Mouse (Mus musculus) yolk sac, embryonic 10.5 days (tissue): ENCODE results near the gene Vav2.

Experiments used
- DNase-seq: peaks from one replicate; pipeline ENCODE4 v3.0.0-alpha.2; 2017; ENCODE audit warnings: low spot score

Gene Vav2

DNA sequence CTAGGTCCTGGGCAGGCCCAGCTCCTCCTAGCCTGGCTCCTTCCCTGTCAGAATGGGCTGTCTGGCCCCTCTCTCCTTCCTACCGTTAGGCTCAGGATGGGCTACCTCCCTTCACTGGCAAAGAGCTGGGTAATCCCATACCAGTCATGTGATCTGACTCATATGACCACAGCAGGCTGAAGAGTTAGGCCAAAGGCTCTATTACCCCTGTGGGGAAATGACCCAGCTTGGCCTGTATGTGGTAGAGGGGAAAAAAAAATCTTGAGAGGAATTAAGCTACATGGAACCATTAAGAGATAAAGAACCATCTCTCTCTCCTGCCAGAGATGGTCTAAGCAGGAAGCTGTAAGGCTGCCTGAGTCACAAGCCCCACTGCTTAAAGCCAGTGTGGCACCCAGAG is 108.6 kb downstream of the Vav2 start:
- DNase-seq: peak; percentile 41

DNA sequence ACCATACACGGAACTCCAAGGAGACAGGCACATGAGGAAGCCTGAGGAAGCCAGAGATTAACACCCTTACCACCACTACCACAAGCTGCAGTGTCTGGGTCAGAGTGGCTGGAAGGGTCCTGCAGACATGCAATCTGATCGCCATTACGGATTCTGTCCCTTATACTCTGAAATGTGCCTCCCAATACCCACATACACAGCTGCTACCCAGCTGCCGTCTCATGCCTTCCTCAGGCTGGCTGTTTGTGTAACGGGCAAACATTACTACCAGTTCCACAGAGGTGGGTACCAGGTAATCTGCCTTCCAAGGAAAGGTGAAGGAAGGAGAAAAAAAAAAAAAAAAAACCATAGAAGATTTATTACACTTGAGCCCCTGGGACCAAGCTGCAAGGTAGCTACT is 110.7 kb downstream of the Vav2 start:
- DNase-seq: no peak

DNA sequence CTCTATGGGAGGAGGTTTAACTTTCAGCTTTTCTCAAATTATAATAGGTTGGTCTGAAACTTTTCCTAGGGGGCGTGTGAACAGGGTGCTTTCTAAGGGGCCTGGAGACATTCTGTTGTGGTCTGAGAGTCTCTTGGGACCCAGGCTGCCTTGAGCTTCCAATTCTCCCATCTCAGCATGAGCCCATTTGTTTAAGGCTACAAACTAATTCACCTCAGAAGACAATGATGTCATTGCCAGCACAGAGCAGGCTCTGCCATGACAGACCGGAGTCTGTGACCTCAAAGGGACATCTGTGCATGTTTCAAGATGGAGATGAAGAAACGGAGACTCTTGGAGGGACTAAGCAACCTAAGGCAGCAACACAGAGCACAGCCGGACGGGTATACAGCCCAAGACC is 112.6 kb downstream of the Vav2 start:
- DNase-seq: no peak

DNA sequence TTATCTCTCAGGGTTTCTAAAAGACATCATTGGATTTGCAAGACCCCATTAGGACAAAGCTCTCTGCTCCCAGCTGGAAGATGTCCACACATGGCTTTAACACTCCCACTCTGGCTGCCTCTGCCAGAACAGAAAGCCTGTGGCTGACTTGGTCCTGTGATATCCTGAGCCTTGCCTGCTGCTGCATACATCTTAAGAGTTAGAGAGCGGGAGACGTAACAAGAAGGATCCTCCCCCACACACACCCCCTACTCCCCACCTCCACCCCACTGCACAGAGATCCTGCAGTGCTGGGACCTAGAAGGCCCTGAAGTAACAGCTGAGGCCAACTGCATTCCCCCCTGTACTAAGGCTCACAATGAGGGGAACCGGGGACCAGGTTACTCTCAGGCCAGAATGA is 114.3 kb downstream of the Vav2 start:
- DNase-seq: no peak

DNA sequence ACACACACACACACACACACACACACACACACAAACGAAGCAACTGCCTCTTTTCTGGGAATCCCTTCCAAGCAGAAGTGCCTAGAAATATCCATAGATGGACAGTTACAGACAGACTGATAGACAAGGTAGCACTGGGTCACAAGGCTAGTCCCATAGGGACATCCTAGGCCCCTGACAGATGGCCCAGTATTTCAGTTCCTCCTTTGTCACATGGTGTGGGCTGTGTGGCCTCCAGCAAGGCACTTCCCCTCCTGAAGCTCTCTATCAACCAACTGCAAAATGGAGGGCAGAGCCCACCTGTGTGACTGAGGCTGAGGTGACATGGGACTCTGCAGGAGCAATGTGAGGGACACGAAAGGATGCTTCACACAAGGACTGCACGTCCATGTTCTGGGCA is 115.2 kb downstream of the Vav2 start:
- no peak for DNase-seq

DNA sequence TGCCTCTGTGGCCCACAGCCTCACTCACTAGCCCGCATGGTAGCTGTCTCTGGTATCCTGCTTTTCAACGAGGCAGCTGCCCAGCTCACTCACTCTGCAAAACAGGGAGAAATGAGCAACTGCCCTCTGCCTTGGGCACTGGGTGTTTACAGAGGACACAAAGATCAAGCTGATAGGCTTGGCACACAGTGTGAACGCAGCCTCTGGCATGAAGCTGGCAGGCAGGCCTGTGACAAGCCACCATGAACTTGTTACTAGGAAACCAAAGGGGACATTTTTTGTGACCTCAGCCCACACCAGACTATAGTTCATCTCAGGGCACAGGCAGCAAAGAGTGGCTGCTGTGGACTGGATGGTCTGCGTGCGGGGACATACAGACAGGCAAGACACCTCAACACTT is 115.9 kb downstream of the Vav2 start:
- DNase-seq: no peak

DNA sequence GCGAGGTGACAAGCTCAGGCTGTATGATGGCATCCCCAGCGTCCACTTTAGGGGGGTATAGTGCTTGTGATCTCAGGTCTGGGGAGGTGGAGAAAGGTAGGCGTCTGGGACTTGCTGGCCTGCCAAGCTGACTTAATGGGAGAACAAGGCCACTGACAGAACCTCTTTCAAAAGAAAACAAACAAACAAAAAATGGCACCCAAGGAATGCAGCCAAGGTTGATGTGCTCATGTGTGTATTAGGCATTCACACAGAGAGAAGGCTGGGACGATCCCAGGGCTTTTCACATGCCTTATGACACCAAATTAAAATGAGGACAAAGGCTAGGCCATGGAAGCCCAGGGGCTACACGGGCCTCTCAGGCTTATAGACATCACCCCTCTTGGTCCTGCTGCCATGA is 116.6 kb downstream of the Vav2 start:
- DNase-seq: no peak

DNA sequence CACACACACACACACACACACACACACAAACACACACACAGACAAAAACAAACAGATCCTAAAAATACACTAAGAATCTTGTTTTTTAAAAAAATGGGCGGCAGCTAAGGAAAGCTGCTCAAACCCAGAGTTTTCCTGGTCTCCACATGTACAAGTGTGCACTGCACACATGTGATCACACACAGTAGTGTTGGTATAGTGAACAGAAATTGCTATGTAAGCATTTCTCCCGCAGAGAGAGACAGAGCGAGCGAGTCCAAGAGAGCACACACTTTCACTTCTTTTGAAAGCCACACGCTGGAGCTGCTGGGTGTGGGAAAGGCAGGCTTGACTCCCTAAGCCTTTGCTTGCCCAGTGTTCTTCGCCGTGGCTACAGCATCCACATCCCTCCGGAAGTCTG is 120.2 kb downstream of the Vav2 start:
- no peak for DNase-seq

DNA sequence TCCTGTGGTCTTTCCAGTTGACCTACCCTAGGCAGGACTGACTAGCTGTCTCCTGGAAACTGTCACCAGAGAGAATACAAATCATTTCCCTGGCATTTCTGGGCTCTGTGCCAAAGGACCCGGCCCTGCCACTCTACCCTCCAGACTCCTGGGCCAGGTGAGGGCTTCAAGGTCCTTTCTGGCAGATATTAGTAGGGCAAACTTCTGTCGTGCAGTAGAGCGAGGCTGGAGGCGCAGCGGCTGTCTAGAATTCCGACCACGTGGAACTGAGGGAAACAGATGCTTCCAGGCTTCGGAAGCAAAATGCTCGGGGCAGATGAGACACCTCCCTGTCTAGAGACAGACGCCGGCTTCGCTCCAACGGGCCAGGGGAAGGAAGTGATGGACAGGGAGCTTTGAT is 122.1 kb downstream of the Vav2 start:
- no peak for DNase-seq

DNA sequence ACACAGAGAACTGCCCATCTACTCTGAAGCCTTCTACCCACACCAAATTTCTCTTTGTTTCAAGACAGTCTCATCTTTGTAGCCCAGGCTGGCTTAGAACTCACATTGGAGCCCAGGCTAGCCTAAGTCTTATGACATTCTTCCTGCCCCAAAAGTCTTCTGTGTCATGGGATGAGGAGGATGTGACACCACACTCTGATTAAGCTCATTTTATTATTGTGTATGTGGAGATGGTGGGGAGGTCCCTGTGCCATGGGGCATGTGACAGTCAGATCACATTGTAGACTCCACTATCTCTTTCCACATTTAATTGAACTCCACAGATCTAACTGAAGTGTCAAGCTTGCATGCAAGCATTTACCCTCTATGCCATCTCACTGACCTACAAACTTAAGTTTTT is 122.8 kb downstream of the Vav2 start:
- no peak for DNase-seq

DNA sequence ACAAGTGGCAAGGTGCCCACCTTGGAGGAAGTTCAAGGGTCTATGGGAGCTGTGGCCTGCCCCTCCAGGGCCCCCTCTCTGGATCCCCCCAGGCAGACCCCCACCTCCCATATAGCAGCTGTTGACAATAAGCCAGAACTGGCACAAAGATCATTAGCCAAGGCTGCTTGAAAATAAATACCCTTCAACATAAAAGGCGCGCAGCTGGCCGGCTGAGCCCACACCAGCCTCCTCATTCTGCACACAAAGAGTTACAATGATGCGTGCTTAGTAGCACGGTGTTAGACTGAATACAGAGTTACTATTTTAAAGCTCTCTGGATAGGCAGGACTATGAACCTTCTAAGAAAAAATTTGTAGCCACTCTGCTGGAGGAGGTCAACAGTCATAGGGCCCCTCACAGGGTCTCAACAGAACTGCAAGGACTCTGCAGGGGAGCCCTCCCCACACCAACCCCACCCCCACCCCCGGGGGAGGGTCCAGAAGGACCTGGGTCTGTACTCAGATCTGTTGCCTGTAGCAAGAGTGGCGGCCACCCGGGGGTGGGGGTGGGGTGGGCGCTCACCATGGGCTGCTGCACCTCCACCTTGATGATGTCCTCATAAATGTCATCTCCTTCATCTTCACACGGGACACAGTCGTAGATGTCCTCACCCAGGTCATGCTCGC is 125.3 kb downstream of the Vav2 start:
- no peak for DNase-seq

DNA sequence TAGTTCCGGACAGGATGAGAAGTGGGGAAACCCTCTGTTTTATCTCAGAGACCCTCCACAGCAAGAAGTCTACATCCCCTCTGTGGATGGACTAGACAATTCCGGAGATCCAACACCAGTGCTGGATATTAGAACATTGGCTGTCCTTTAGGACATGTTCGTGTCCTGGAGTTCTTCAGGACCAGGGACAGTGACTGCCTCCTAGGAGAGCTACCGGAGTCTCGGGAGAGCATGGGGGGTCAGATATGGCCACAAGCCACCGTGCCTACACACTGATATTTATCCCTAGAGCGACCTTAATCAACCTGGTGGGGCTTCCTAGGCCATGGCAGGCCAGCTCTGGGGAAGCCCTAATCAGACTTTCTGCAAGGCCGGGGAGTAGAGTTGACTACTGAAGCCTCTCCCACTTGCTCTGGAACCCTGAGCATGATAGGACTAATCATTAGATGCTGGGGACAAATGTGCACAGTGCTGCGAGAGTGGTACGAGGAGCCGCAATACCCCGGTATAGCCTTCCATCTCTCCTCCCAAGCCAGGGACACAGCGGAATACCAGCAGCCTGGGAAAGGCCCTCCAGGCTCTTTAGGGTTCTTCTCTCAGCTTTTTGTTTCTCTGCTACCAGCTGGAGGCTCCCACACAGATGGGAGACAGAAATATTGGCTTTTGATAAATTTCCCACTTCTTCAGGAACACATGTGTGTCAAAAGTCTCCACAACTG is 125.9 kb downstream of the Vav2 start:
- DNase-seq: no peak

DNA sequence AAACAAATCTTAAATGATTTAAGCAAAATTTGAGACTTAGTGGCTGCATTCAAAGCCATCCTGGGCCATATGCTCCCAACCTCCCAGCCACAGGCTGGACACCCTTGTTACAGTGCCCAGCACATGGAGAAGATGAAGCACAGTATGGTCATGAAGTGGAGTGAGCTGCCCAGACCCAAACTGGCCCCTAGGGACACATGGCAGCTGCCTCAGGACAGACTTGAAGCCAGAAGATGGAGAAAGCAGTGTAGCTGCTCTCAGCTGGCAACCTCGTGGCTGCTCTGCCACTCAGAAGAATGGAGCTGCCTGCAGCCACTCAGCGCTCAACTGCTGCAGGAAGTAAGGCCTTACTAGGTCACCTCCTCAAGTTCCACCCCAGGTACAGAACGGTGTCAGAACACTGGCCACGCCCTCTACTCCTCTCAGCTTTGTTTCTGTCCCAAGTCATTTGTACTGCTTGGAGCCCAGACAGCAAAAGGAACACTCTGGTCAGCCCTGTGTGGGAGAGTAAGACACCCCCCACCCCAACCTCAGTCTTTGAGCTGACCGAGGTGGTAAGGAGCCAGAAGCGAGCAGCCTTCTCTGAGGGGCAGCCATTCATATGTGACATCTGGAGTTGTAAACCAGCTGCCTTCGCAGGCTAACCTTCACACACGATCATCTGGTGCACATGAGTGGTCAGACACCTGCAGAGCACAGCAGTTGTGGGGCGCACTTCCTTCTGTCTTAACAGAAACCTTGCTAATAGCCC is 130.0 kb downstream of the Vav2 start:
- DNase-seq: no peak

DNA sequence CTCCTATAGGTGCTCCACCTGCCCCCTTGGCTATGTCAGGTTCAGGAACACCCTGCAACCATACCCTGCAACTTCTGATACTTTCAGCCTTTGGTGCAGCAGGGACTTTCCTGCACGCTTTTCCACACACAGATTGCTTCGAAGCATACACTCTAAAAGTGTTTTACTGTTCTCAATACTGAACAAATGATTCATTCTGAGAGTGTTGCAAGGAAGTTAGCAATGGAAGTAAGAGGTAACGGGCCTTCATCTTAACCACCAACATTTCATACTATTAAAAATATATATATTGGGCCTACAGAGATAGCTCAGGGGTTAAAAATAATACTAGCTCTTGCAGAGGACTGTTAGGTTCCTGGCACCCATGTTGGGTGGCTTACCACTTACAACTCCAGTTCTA is 132.1 kb downstream of the Vav2 start:
- no peak for DNase-seq

DNA sequence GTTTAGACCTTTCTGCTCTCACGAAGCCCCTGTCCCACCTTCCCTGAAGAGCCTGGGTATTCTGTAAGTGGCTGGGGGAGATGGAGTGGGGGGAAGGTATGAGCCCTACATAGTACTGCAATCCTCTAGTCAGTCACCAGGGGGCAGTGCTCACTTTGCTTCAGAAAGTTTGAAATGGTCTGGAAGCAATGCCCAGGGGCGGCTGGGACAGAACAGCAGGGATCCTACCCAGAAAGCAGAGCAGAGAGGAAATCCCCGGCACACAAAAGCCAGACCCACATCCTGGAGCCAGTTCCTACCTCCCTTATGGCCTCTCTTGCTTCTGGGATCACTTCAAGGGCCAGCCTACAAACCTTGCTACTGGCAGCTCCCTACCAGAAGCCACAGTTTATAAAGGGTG is 137.8 kb downstream of the Vav2 start:
- peak; percentile 65 for DNase-seq

DNA sequence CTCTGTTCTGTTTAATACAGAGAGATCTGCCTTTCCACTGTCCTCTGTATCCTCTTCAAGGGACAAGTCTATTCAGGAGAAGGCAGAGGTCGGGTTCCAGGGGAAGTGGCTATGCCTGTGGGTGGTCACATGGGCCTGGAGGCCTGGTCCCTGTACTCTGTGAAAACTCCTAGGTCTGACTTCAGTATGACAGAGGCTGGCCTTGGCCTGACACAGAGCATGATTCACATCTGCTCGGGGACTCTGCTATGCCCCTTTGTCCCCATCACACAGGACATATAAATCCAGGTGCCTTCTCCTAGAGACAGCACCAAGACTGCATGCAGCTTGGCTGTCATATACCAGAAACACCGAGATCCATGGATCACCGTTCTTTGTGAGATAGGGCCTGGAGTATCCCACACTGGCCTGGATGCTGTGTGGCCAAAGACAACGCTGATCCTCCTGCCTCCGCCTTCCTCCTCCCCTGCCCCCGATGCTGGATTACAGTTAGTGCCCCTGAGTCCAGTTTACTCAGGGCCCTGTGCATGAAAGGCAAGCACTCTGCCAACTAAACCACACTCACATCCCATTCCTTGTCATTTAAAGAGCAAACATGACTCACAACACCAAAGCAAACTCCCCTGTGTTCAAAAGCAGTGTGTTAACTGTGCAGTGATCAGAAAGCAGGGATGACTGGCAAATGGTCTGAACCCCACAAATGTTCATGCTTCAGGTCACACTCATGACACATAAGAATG is 139.7 kb downstream of the Vav2 start:
- no peak for DNase-seq

DNA sequence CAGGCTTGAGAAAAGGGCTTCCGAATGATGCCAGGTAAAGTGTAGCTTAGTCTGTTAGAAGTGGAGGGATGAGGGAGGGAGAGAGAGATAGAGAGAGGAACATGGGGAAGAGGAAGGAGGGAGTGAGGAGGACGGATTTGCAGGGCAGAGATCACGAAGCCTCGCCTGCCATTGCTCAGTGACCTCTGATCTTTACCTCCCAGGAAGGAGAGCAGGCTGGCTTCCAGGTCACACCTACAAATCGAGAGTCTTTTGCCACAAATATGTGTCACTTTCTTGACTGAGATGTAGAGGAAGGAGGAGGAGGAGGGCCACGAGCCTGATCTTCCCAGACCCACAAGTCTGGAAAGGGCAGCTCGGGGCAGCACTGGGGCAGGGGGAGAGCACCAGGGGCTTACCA is 142.4 kb downstream of the Vav2 start:
- peak; percentile 39 for DNase-seq

DNA sequence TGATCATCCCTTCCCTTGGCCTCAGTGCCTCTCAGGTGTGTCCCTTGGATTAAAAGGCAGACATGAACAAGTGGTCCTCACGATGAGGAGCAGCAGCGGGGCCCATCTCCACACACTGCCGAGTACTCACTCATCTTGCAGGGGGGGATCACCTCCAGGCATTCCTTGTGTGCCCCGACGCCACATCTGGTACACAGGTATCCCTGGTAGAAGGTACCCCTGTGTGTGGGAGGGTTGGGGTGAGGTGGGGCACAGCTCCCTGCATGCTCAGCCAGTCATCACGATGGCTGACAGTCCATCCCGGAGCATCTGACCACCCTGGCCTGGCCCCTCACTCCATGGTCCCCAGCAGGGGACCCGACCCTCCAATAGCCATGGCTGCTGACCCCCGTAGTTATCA is 145.1 kb downstream of the Vav2 start:
- no peak for DNase-seq

DNA sequence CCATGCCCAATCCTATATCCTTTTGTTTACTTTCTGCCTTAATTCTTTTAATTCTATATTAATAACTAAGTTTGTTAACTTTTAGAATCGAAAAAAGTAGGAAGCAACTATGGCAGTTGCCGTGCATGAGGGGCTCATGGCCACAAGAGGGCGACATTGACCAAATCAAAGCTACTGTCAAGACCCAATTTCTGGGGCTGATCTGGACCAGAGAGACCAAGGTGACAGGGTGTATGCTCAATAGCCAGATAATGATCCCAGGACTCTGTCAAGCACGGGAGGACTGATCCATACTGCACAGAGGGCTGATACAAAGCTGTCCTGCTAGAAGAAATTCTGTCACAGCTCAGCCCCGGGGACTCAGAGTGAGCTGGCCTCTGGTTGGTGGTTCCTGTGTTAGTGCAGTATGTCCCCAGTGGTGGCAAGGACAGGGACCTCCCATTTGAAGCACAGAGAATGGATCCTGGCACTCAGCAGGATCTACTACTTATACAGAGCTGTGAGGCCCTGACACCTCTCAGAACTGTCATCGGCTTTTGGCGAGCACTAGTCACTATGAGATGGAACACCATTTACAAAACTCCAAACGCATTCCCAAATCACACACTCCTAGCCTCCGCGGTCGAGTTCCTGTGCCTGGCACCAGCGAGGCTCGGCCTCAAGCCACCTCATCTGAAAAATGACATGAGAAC is 145.8 kb downstream of the Vav2 start:
- peak; percentile 35 for DNase-seq

DNA sequence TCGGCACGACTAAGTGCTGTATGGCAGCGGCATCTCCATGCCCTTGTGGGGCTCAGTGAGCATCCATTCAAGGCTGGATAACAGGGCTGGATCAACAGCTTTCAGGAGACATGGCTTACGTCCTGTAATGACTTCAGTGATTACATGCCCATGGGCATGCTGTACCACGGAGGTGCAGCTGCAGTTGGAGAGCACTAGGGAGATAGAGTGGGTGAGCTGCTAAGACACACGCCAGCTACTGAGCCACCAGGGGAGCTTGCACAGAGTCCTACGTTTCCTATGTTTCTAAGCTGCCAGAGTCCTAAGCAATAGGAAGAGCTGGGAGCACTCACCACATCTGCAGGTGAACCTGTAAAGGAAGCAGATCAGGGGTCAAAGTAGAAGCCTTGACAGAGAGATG is 148.0 kb downstream of the Vav2 start:
- DNase-seq: no peak

DNA sequence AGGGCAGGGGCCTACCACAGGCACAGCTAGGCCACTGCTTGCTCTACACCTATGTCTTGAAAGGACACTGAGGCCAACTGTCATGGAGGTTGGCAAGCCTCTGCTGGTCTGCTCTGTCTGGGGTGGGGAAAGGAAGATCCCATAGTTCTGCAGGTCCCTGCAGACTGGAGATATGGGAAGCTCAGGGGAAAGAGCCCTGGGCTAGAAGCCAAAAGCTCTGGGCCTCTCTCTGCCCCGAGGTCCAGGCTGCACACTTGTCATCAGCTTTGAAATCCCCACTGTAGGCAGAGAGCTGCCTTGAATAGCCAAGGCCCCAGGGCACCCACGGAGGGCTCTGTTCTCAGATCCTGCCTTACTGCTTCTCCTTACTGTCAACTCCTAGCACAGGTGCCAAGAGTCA is 158.5 kb downstream of the Vav2 start:
- DNase-seq: no peak

DNA sequence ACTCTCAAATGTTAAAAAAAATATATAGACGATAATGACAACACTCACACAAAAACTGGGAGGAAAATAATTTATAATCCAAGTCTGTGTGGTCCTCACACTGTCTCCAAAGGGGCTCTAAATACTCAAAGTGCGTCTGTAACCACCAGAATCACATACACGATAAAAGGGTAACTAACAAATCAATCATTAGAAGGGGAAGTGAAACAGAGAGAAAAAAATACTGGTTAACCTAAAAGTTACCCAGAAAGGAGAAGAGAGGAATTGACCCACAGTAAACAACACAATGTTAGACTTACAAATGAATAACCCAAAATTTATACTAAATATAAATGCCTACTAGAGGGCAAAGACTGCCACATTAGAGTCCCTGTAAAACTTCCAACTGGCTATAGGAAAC is 161.0 kb downstream of the Vav2 start:
- DNase-seq: no peak
